Mouse (Mus musculus) stomach, postnatal 0 days (tissue): Measurements from ENCODE around the gene Phka1. TPM values are rescaled to one million over a fixed set of nuclear protein-coding genes. Genes with fewer than 3 reads are reported as not detected.
A peak's percentile ranks its signal among the peaks of the same experiment; 100 is the strongest.
"Not testable (repeated sequence)": the region's sequence is repeated elsewhere in the genome, so short reads cannot be mapped to it uniquely, and the experiment has no call there.

Source experiments
- ATAC-seq: fragments of 200-750 bp; cut with Nextera tagmentation; 2 replicates; pipeline ENCODE4 v1.8.0; 2017; ENCODE audit not compliant: low FRiP score, low TSS enrichment
- DNase-seq: peaks from one replicate; pipeline ENCODE4 v3.0.0-alpha.2; 2016; ENCODE audit warnings: low spot score
- H3K27ac ChIP-seq: fragments of 300-500 bp; sonication (generic); replicated peaks from 2 replicates; pipeline ENCODE4 v1.5.1; 2014; ENCODE audit warnings: mild to moderate bottlenecking, control low read depth
- H3K27me3 ChIP-seq: fragments of 300-500 bp; sonication (generic); 2 replicates; pipeline ENCODE4 v1.6.1; 2014; ENCODE audit warnings: low read length; ENCODE audit not compliant: control insufficient read depth, insufficient read depth
- H3K36me3 ChIP-seq: fragments of 300-500 bp; sonication (generic); 2 replicates; pipeline ENCODE4 v1.6.1; 2014; ENCODE audit warnings: low read length, mixed read lengths; ENCODE audit not compliant: control insufficient read depth, insufficient read depth
- H3K4me1 ChIP-seq: fragments of 300-500 bp; sonication (generic); replicated peaks from 2 replicates; pipeline ENCODE4 v1.6.1; 2014; ENCODE audit warnings: antibody characterized with exemption; ENCODE audit not compliant: control insufficient read depth, insufficient read depth
- H3K4me2 ChIP-seq: fragments of 300-500 bp; sonication (generic); replicated peaks from 2 replicates; pipeline ENCODE4 v1.6.1; 2014; ENCODE audit warnings: low read depth, mild to moderate bottlenecking, control low read depth, moderate library complexity
- H3K4me3 ChIP-seq: fragments of 300-500 bp; sonication (generic); 2 replicates; pipeline ENCODE4 v1.5.1; 2014; ENCODE audit warnings: low read depth, low read length, control low read depth
- H3K9ac ChIP-seq: fragments of 300-500 bp; sonication (generic); 2 replicates; pipeline ENCODE4 v1.6.1; 2014; ENCODE audit warnings: mild to moderate bottlenecking, low read length, control low read depth, mixed read lengths
- H3K9me3 ChIP-seq: fragments of 300-500 bp; sonication (generic); 2 replicates; pipeline ENCODE4 v1.6.1; 2016; ENCODE audit warnings: low read length; ENCODE audit not compliant: control insufficient read depth
- CTCF ChIP-seq: IDR thresholded peaks from 2 replicates; pipeline ENCODE4 v1.5.1; 2016; ENCODE audit warnings: antibody characterized with exemption, low read depth, mild to moderate bottlenecking, moderate library complexity
- EP300 ChIP-seq: optimal IDR thresholded peaks from 2 replicates; pipeline ENCODE3; 2016; ENCODE audit warnings: antibody characterized with exemption
- WGBS: fragments of 180-500 bp; shearing (Covaris S2); extraction: QIAGEN DNeasy Blood & Tissue Kit; methylation state at CpG from one replicate; pipeline ENCODE4 v1.1.7; 2014; 5-methylcytosine and 5-hydroxymethylcytosine counted together
- polyA plus RNA-seq: library from polyadenylated mRNA; unstranded; fragments of >200 nt; fragmentation: Nextera tagmentation; extraction: Ambion mirVana; gene quantifications from 2 replicates; pipeline ENCODE4 v1.2.1, GENCODE M21; 2015

The Phka1 gene
- polyA plus RNA-seq = 1.9 and 2.2 TPM in 2 replicates

GRCm38 (mm10) chrX:102643823-102644572 is at the start of gene Phka1:
Gene Phka1 (minus strand): TSS chrX:102644246.
- H3K9me3 ChIP-seq = no peaks in the 10 kb centered on the region
- no peak within 1 kb of the TSS for H3K27ac ChIP-seq
- 18% methylated on average over 47 of the region's 60 CpGs for WGBS
- TF ChIP-seq CTCF = peak; percentile 36; the same call in 1 of the 2 replicates
- no peak for TF ChIP-seq EP300
- H3K4me2 ChIP-seq = peak within 1 kb of the TSS; percentile 47
- ATAC-seq (peak; percentile 92), DNase-seq (peak; percentile 82)
- H3K36me3 ChIP-seq = no peaks in the 10 kb centered on the region
- H3K4me3 ChIP-seq = peak within 1 kb of the TSS; percentile 51
- H3K4me1 ChIP-seq = no peaks in the 10 kb centered on the region
- H3K9ac ChIP-seq = peak within 1 kb of the TSS; percentile 63
- no peaks in the 10 kb centered on the region for H3K27me3 ChIP-seq

- not testable (repeated sequence) for H3K4me1 ChIP-seq, H3K9ac ChIP-seq, H3K36me3 ChIP-seq, ATAC-seq, H3K9me3 ChIP-seq, H3K27me3 ChIP-seq, H3K27ac ChIP-seq, DNase-seq, H3K4me3 ChIP-seq, H3K4me2 ChIP-seq
- TF ChIP-seq CTCF = peak; percentile 65
- WGBS = 10% methylated on average over 4 of the region's 4 CpGs
These were observed 45.2 kb upstream of the Phka1 start for GRCm38 (mm10) chrX:102689252-102689651.

- not testable (repeated sequence) for ATAC-seq, DNase-seq, H3K9ac ChIP-seq, H3K4me2 ChIP-seq, H3K27me3 ChIP-seq, H3K36me3 ChIP-seq, H3K4me3 ChIP-seq, H3K4me1 ChIP-seq, H3K9me3 ChIP-seq, H3K27ac ChIP-seq
- 95% methylated on average over 4 of the region's 5 CpGs for WGBS
These were observed 42.8 kb upstream of the Phka1 start, which contains the start of gene Gm3880 for GRCm38 (mm10) chrX:102686872-102687271. Gene Gm3880 (minus strand): TSS chrX:102686972.

GRCm38 (mm10) chrX:102684706-102685105 is 40.7 kb upstream of the Phka1 start:
- not testable (repeated sequence) for H3K4me1 ChIP-seq, ATAC-seq, H3K4me3 ChIP-seq, H3K4me2 ChIP-seq, H3K9me3 ChIP-seq, DNase-seq, H3K9ac ChIP-seq, H3K27me3 ChIP-seq, H3K27ac ChIP-seq, H3K36me3 ChIP-seq
- 45% methylated on average over 3 of the region's 3 CpGs for WGBS

- no peaks in the 10 kb centered on the region for H3K9me3 ChIP-seq
- 61% methylated on average over 2 of the region's 2 CpGs for WGBS
- no peak for DNase-seq
These were observed 22.6 kb upstream of the Phka1 start for GRCm38 (mm10) chrX:102666641-102667040.

GRCm38 (mm10) chrX:102660712-102661111 is 16.7 kb upstream of the Phka1 start:
- WGBS = 30% methylated on average over 3 of the region's 3 CpGs
- no peaks in the 10 kb centered on the region for H3K4me1 ChIP-seq
- H3K36me3 ChIP-seq = no peaks in the 10 kb centered on the region
- no peak overlapping the region for H3K27ac ChIP-seq
- DNase-seq = no peak
- no peaks in the 10 kb centered on the region for H3K9me3 ChIP-seq
- no peak for ATAC-seq
- no peaks in the 10 kb centered on the region for H3K27me3 ChIP-seq
- no peak overlapping the region for H3K4me2 ChIP-seq
- no peak overlapping the region for H3K4me3 ChIP-seq
- H3K9ac ChIP-seq = no peak overlapping the region
- TF ChIP-seq EP300 = no peak
- TF ChIP-seq CTCF = peak; percentile 68

More at GRCm38 (mm10) chrX:102666641-102667040, 22.6 kb upstream of the Phka1 start:
- H3K27ac ChIP-seq = no peak overlapping the region
- H3K9ac ChIP-seq = no peak overlapping the region
- no peak for ATAC-seq
- no peak overlapping the region for H3K4me2 ChIP-seq
- H3K36me3 ChIP-seq = no peaks in the 10 kb centered on the region
- TF ChIP-seq CTCF (no peak), EP300 (no peak)
- no peaks in the 10 kb centered on the region for H3K4me1 ChIP-seq
- no peak overlapping the region for H3K4me3 ChIP-seq
- H3K27me3 ChIP-seq = no peaks in the 10 kb centered on the region
